Mouse (Mus musculus): ENCODE data around the gene Slc25a21. TPM values are rescaled to one million over a fixed set of nuclear protein-coding genes. Genes with fewer than 3 reads are reported as not detected.

Slc25a21 gene
- polyA plus RNA-seq, 1 experiment from 2014 or later: 4.1 TPM

GRCm38 (mm10) chr12:56905222-56905621 is 292.1 kb downstream of the Slc25a21 start:
- Histone ChIP-seq H3K27me3 (ENCODE audit: control insufficient read depth, insufficient read depth, low read length) (no peaks in the 10 kb centered on the region), H3K9ac (replicated peaks; ENCODE audit: low read depth, low read length) (no peak overlapping the region), H3K4me3 (ENCODE audit: low read depth, low read length) (no peak overlapping the region), H3K4me2 (replicated peaks; ENCODE audit: low read depth, low read length) (no peak overlapping the region), H3K4me1 (ENCODE audit: control insufficient read depth, insufficient read depth, low read length) (no peaks in the 10 kb centered on the region), H3K36me3 (ENCODE audit: control insufficient read depth, insufficient read depth, low read length) (no peaks in the 10 kb centered on the region), H3K9me3 (ENCODE audit: control insufficient read depth, low read depth, low read length) (no peaks in the 10 kb centered on the region), H3K27ac (ENCODE audit: low read length) (no peak overlapping the region)
- no peak for ATAC-seq (ENCODE audit: insufficient number of reproducible peaks, insufficient read depth, low FRiP score, low read depth)
- WGBS: 53% methylated on average over 7 of the region's 7 CpGs

- H3K4me2 ChIP-seq (replicated peaks; ENCODE audit: low read depth, low read length): no peak overlapping the region
- 72% methylated on average over 8 of the region's 8 CpGs for WGBS
- no peak overlapping the region for H3K4me3 ChIP-seq (ENCODE audit: low read depth, low read length)
Measured at GRCm38 (mm10) chr12:56902774-56903456, 294.4 kb downstream of the Slc25a21 start.

GRCm38 (mm10) chr12:56897976-56898375 is 299.3 kb downstream of the Slc25a21 start:
- Histone ChIP-seq H3K27ac (ENCODE audit: low read length) (no peak overlapping the region), H3K27me3 (ENCODE audit: control insufficient read depth, insufficient read depth, low read length) (no peaks in the 10 kb centered on the region), H3K36me3 (ENCODE audit: control insufficient read depth, insufficient read depth, low read length) (no peaks in the 10 kb centered on the region), H3K4me2 (replicated peaks; ENCODE audit: low read depth, low read length) (no peak overlapping the region), H3K9ac (replicated peaks; ENCODE audit: low read depth, low read length) (no peak overlapping the region), H3K4me3 (ENCODE audit: low read depth, low read length) (no peak overlapping the region), H3K4me1 (ENCODE audit: control insufficient read depth, insufficient read depth, low read length) (no peaks in the 10 kb centered on the region), H3K9me3 (ENCODE audit: control insufficient read depth, low read depth, low read length) (no peaks in the 10 kb centered on the region)
- ATAC-seq (ENCODE audit: insufficient number of reproducible peaks, insufficient read depth, low FRiP score, low read depth): no peak
- WGBS: 82% methylated on average over 8 of the region's 8 CpGs

More at GRCm38 (mm10) chr12:56902774-56903456, 294.4 kb downstream of the Slc25a21 start:
- Histone ChIP-seq H3K27ac (ENCODE audit: low read length) (no peak overlapping the region), H3K9ac (replicated peaks; ENCODE audit: low read depth, low read length) (no peak overlapping the region), H3K27me3 (ENCODE audit: control insufficient read depth, insufficient read depth, low read length) (no peaks in the 10 kb centered on the region), H3K9me3 (ENCODE audit: control insufficient read depth, low read depth, low read length) (no peaks in the 10 kb centered on the region), H3K36me3 (ENCODE audit: control insufficient read depth, insufficient read depth, low read length) (no peaks in the 10 kb centered on the region), H3K4me1 (ENCODE audit: control insufficient read depth, insufficient read depth, low read length) (no peaks in the 10 kb centered on the region)
- ATAC-seq (ENCODE audit: insufficient number of reproducible peaks, insufficient read depth, low FRiP score, low read depth): peak; percentile 33; the same call in 1 of the 2 replicates

DNA sequence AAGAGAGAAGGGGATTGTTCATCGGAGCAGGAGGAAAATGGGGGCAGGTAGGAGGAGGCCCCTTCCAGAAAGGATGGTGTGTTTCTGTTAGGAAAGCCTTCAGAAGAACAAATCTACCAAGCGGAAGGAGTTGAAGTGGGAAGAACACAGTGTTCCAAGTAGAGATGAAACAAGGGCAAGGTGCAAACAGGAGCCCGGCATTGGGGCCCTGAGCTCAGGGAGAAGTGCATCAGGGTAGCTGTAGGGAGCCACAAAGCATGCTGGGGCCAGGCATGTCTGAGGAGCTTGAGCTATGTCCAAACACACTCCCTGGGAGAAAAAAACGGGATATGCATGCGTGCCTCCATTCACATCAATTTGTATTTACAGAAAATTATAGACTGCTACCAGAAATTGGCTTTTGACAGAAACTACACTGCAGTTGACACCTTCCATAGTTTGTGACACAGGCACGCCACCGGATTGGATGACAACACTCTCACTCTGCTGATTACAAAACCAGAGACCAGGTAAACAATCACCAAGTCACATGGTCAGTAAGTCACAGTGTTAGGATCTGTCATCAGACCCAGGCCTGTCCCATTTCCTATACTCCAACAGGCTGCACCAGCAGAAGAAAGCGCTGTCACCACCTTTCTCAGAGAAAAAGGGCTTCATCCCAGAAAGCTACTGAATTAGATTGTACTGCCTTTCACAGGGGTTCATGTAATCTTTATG is 299.9 kb downstream of the Slc25a21 start:
- Histone ChIP-seq H3K9ac (replicated peaks; ENCODE audit: low read depth, low read length) (no peak overlapping the region), H3K9me3 (ENCODE audit: control insufficient read depth, low read depth, low read length) (no peaks in the 10 kb centered on the region), H3K4me3 (ENCODE audit: low read depth, low read length) (no peak overlapping the region), H3K4me1 (ENCODE audit: control insufficient read depth, insufficient read depth, low read length) (no peaks in the 10 kb centered on the region), H3K27ac (ENCODE audit: low read length) (no peak overlapping the region), H3K36me3 (ENCODE audit: control insufficient read depth, insufficient read depth, low read length) (no peaks in the 10 kb centered on the region), H3K27me3 (ENCODE audit: control insufficient read depth, insufficient read depth, low read length) (no peaks in the 10 kb centered on the region), H3K4me2 (replicated peaks; ENCODE audit: low read depth, low read length) (no peak overlapping the region)
- 81% methylated on average over 8 of the region's 8 CpGs for WGBS
- ATAC-seq (ENCODE audit: insufficient number of reproducible peaks, insufficient read depth, low FRiP score, low read depth): no peak

DNA sequence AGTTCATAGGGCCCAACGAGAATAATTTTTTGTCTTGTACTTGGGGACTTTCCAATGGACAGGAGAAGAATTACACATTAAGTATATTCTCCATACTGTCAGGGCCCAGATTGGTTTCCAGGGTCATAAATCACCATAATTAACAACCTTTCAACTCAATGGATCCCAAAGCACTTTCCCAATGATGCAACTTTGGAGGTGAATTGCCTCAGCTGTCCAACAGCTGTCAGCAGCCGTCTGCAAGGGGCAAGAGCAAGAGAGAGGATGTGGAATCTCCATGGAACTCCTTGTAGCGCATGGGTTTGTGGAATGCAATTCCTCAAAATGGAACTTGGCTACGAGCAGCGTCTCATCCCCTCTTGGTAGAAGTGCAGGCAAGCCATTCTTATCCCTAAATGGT is 302.3 kb downstream of the Slc25a21 start:
- Histone ChIP-seq H3K36me3 (ENCODE audit: control insufficient read depth, insufficient read depth, low read length) (no peaks in the 10 kb centered on the region), H3K4me2 (replicated peaks; ENCODE audit: low read depth, low read length) (no peak overlapping the region), H3K9me3 (ENCODE audit: control insufficient read depth, low read depth, low read length) (no peaks in the 10 kb centered on the region), H3K27me3 (ENCODE audit: control insufficient read depth, insufficient read depth, low read length) (no peaks in the 10 kb centered on the region), H3K4me1 (ENCODE audit: control insufficient read depth, insufficient read depth, low read length) (no peaks in the 10 kb centered on the region), H3K4me3 (ENCODE audit: low read depth, low read length) (no peak overlapping the region), H3K27ac (ENCODE audit: low read length) (no peak overlapping the region), H3K9ac (replicated peaks; ENCODE audit: low read depth, low read length) (no peak overlapping the region)
- 50% methylated on average over 5 of the region's 5 CpGs for WGBS
- no peak for ATAC-seq (ENCODE audit: insufficient number of reproducible peaks, insufficient read depth, low FRiP score, low read depth)

- 58% methylated on average over 6 of the region's 6 CpGs for WGBS
- ATAC-seq (ENCODE audit: insufficient number of reproducible peaks, insufficient read depth, low FRiP score, low read depth): no peak
Measured at GRCm38 (mm10) chr12:56890891-56891726, 306.2 kb downstream of the Slc25a21 start.

GRCm38 (mm10) chr12:56877796-56878195 is 319.5 kb downstream of the Slc25a21 start:
- no peak overlapping the region for H3K9ac ChIP-seq (replicated peaks; ENCODE audit: low read depth, low read length)
- H3K4me2 ChIP-seq (replicated peaks; ENCODE audit: low read depth, low read length): no peak overlapping the region
- ATAC-seq (ENCODE audit: insufficient number of reproducible peaks, insufficient read depth, low FRiP score, low read depth): no peak
- no peaks in the 10 kb centered on the region for H3K27me3 ChIP-seq (ENCODE audit: control insufficient read depth, insufficient read depth, low read length)
- H3K36me3 ChIP-seq (ENCODE audit: control insufficient read depth, insufficient read depth, low read length): no peaks in the 10 kb centered on the region
- H3K27ac ChIP-seq (ENCODE audit: low read length): no peak overlapping the region
- 71% methylated on average over 3 of the region's 3 CpGs for WGBS
- H3K4me1 ChIP-seq (ENCODE audit: control insufficient read depth, insufficient read depth, low read length): no peaks in the 10 kb centered on the region
- H3K4me3 ChIP-seq (ENCODE audit: low read depth, low read length): no peak overlapping the region
- H3K9me3 ChIP-seq (ENCODE audit: control insufficient read depth, low read depth, low read length): no peaks in the 10 kb centered on the region

More at GRCm38 (mm10) chr12:56890891-56891726, 306.2 kb downstream of the Slc25a21 start:
- Histone ChIP-seq H3K9ac (replicated peaks; ENCODE audit: low read depth, low read length) (no peak overlapping the region), H3K4me2 (replicated peaks; ENCODE audit: low read depth, low read length) (no peak overlapping the region), H3K4me3 (ENCODE audit: low read depth, low read length) (no peak overlapping the region), H3K9me3 (ENCODE audit: control insufficient read depth, low read depth, low read length) (no peaks in the 10 kb centered on the region), H3K36me3 (ENCODE audit: control insufficient read depth, insufficient read depth, low read length) (no peaks in the 10 kb centered on the region), H3K27ac (ENCODE audit: low read length) (no peak overlapping the region), H3K27me3 (ENCODE audit: control insufficient read depth, insufficient read depth, low read length) (no peaks in the 10 kb centered on the region), H3K4me1 (ENCODE audit: control insufficient read depth, insufficient read depth, low read length) (no peaks in the 10 kb centered on the region)

DNA sequence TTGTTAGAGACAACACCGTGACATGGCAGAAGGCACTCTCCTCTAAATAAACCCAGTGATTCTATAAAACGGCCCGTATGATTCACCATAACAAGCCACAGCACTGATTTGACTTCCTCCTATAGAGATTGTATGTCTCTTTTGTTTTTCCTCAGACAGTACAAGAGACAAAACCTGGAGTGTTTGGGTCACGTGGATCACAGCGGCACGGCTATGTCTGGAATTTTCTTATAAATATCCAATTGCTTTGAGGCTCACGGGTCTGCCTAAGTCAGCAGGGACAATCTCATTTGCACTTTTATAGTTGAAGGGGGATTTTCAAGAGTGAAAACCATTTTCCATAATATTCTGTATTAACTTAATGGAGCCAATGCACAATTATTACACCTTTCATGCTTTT is 320.7 kb downstream of the Slc25a21 start:
- Histone ChIP-seq H3K4me1 (ENCODE audit: control insufficient read depth, insufficient read depth, low read length) (no peaks in the 10 kb centered on the region), H3K27me3 (ENCODE audit: control insufficient read depth, insufficient read depth, low read length) (no peaks in the 10 kb centered on the region), H3K4me3 (ENCODE audit: low read depth, low read length) (no peak overlapping the region), H3K4me2 (replicated peaks; ENCODE audit: low read depth, low read length) (no peak overlapping the region), H3K36me3 (ENCODE audit: control insufficient read depth, insufficient read depth, low read length) (no peaks in the 10 kb centered on the region), H3K9ac (replicated peaks; ENCODE audit: low read depth, low read length) (no peak overlapping the region), H3K27ac (ENCODE audit: low read length) (no peak overlapping the region), H3K9me3 (ENCODE audit: control insufficient read depth, low read depth, low read length) (no peaks in the 10 kb centered on the region)
- 54% methylated on average over 7 of the region's 7 CpGs for WGBS
- no peak for ATAC-seq (ENCODE audit: insufficient number of reproducible peaks, insufficient read depth, low FRiP score, low read depth)
